Mouse (Mus musculus): ENCODE measurements at regions not wholly inside any gene's neighbourhood (a gene's known extent, or its start where the extent isn't known, plus 50 kb on each side); places are given as distances from the start of the nearest gene placed in this dataset.

DNA sequence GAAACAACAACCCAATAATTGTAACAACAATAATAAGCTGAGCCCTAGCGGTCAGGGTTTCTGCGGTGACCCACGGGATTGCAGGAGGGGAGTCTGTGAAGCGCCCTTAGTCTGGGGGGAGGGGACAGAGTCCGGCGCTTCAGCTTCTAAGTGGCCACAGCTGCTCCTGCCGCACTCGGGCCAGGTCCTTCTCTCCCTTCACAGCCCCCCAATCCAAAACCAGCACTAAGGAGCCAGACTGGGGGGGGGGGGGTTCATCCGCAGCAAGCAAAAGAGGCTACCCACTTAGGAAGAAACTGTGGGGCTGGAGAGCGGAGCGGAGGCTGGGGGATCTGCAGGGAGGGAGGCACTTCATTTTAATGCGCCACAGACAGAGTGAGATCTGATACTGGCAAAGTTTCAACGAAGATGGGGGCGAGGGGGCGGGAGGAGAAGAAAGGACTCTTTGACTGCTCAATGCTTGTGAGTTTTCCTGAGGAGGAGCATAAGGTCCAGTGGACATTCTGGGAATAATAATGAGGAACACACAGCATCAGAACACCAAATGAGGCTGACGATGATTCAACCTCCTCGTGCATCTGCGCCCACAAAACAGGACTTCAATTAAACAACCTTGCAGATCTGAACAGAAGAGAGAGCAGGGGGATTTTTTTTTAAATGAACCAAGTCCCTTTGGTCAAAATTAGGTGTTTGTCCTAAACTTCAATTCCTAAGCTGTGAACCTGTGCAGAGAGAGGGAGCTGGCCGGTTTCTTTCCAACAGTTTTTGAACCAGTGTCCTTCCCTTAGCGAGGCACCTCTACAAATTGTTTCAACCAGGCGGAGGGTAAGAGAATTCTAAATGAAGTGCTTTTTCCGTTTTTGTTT lies 412.7 kb upstream of the Atp11b start:
- TF ChIP-seq POLR2A (IDR thresholded peaks at IDR 0.05; ENCODE audit: low read depth, low read length) (no peak), CTCF (IDR thresholded peaks at IDR 0.05; ENCODE audit: extremely low read depth, insufficient read depth, insufficient read length, insufficient replicate concordance) (no peak)

All from spleen, adult 2 months (tissue).